Mouse (Mus musculus): ENCODE measurements around the gene Fkbp1a.

GRCm38 (mm10) chr2:151530378-151531230 is 11.7 kb upstream of the Fkbp1a start:
- TF ChIP-seq POLR2A (IDR thresholded peaks at IDR 0.05; ENCODE audit: borderline replicate concordance, insufficient read depth, low read length) (no peak), CTCF (IDR thresholded peaks at IDR 0.05; ENCODE audit: borderline replicate concordance, insufficient read depth, low read depth, low read length) (no peak)

Data from cerebellum, adult 2 months (tissue).